Mouse (Mus musculus): Measurements from ENCODE around the gene Tmprss6. TPM values are rescaled to one million over a fixed set of nuclear protein-coding genes. Genes with fewer than 3 reads are reported as not detected.

Gene Tmprss6
- polyA plus RNA-seq, 1 experiment from 2014 or later: 0.12 TPM

DNA sequence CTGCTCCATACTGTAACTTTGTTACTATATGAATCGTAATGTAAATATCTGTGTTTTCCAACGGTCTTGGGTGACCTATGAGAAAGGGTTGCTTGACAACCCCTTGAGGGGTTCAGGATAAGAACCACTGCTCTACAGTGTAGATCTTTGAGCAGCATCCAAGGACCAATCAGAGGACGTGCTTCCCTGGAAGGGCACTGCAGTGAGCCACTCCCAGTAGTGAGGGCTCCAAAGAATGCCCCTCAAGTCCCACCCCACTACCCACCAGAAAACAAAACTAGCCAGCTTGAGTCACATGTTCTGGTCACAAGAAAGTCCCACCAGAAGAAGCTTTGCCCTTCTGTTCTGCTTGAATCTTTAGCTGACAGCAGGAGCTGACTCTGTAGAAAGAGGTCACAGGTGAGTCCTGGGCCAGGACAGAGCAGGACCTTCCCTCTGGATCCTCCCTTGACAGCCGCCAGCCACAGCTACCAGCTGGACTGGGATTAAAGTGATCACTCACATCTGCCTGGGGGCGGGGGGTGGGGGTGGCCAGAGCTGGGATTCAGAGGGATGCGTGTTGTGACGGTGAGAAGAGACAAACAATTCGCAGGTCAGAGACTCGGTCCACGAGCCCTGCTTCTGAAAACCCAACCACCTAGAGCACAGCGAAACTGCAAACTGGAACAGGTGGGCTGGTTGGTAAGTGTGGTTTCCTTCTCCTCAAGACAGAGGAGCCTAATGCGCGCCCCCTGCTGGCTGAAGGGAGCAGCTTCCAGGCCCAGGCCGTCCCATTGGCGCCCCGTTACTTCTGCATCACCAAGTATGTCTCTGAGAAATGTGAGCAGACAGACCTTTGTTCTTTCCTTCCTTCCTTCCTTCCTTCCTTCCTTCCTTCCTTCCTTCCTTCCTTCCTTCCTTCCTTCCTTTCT lies 46.1 kb downstream of the Tmprss6 start:
- DNase-seq (ENCODE audit: low spot score): peak; percentile 93

DNA sequence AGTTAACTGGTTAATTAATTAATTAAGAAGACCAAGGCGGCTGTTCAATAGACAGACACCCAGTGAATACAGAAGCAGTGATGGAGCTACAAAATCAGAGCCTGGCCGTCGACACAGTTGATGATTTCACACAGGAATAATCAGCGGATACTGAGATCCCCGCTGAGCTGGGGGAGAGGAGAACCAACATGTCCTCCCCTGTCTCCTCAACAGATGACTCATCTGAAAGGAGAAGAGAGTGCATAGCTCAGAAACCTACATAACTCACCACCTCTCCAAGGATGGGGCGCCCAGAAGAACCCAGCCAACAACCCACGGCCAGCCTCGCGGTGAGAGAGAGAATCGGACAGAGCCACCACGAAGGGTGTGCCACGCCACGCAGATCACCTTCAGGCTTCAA lies 48.0 kb downstream of the Tmprss6 start:
- DNase-seq (ENCODE audit: low spot score): no peak

DNA sequence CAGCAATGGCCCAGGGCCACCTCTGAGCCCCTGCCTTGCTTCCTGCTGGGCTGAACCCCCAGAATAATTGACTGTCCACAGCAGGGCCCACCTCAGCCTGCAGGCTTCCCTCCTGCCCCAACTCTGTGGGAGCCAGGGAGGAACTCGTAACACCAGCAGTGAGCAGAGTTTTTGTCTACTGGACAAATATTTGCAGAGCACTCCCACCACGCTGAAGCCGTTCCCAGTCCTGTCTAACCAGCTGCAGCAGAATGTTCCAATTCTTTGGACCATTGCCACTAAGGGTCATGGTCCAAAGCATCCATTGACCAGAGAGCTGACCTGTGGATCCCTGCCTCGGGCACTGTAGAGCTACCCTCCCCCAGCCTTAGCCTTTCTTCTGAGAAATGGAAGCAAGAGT lies 51.5 kb downstream of the Tmprss6 start:
- no peak for DNase-seq (ENCODE audit: low spot score)

DNA sequence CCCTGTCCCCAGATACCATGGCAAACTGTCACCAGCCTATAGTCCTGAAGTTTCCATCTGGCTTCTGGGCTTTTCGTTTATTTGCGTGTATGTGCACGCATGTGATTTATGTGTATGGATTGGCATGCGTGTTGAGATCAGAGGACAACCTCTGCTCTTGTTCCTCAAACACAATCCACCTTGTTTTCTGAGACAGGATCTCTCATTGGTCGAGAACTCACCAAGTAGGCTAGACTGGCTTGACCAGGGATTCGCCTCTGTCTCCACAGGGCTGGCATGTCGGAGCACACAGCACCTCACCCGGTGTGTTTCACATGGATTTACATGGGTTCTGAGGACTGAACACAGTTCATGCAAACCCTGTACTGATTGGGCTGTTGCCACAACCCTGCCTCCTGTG lies 54.3 kb downstream of the Tmprss6 start:
- no peak for DNase-seq (ENCODE audit: low spot score)

DNA sequence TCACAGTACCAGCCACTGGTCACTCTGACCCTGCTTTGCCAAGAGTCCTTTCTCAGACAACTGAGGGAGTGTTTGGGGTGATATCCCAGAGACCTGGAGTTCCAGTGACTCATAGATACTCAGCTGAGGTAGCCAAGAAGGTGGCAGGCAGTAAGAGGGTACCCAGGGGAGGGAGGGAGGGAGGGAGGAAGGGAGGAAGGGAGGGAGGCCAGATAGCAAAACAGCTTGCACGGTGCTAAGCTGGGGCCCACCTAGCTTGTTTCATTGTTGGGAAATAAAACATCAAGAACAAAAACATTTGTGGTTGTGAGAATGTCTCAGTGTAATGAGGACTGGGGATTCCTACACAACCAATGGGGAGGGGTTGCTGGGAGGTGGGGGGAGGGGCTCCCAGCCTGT lies 54.7 kb downstream of the Tmprss6 start:
- no peak for DNase-seq (ENCODE audit: low spot score)

DNA sequence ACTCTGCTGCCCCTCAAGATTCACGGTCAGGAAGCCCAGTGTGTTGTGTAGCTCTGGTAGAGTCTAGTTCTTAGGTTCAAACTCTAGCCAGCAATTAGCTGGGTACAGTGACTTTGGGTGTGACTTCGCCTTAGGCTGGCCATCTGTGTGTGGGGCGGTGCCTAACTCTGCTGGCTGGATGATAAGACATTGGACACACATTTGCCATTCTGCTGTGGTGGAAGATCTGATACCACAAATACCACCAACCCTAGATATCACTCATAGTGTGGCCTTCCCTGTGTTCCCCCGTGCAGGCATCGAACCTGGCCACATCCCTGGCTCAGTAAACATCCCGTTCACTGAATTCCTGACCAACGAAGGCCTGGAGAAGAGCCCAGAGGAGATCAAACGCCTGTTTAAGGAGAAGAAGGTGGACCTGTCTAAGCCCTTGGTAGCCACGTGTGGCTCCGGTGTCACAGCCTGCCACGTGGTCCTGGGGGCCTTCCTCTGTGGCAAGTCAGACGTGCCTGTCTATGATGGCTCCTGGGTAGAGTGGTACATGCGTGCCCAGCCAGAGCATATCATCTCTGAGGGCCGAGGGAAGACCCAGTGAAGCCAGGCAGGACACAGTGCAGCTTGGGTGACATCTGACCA lies 55.2 kb downstream of the Tmprss6 start:
- DNase-seq (ENCODE audit: low spot score): no peak

DNA sequence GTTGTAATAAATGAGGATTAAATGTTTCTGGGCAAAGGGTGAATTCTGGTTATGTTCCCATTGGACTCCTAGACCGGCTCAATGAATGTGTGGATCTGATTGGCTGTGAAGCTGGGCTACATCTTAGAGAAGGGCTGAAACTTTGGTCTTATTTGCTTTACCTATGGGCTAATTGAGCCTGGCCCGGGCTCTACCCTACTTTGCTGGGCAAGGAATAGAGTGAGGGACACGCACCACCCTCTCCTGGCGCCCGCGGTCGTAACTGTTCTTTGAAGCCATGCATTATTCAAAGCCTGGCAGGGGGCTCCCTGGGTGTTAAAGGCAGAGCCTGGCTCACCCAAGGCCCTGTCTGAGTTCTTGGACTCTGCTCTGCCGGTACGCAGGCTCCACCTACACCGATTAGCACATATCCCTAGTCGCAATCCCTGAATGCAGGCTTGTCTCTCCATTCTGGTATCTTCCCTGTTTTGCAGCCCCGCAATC lies 58.8 kb downstream of the Tmprss6 start:
- no peak for DNase-seq (ENCODE audit: low spot score)

DNA sequence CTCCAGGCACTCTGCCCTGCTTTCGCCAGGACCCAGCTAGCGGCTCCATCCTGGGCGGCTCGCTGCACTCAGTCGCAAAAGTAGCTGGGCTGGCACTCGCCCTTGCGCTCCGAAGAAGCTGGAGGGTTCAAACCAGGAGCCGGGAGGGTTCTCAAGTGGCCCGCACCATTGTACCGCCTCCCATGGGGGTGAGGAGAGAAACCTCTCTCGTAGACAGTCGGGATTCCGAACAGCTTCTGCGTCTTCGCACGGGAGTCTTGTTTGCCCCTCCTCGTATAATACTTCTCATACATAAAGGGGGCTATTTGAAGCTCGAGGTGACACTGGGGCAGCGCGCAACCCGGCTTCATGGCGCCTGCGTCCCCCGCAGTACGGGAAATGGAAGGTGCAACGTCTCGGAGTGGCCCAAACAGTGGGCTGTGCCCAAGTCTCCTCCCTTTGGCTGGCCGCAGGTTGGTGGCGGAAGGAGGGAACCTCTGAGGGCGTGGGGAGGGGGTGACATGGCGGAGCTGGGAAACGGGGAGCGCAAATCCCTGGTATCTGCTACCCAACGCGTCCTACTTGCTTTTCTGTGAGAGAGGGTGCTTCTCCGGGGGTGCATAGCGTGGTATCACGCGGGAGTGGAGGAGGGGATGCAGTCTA lies 62.0 kb downstream of the Tmprss6 start, which contains the start of gene Mpst:
TSS of gene Mpst (plus strand) at position 124 of the 642 bp plus-strand sequence.
- peak; percentile 87 for DNase-seq (ENCODE audit: low spot score)

DNA sequence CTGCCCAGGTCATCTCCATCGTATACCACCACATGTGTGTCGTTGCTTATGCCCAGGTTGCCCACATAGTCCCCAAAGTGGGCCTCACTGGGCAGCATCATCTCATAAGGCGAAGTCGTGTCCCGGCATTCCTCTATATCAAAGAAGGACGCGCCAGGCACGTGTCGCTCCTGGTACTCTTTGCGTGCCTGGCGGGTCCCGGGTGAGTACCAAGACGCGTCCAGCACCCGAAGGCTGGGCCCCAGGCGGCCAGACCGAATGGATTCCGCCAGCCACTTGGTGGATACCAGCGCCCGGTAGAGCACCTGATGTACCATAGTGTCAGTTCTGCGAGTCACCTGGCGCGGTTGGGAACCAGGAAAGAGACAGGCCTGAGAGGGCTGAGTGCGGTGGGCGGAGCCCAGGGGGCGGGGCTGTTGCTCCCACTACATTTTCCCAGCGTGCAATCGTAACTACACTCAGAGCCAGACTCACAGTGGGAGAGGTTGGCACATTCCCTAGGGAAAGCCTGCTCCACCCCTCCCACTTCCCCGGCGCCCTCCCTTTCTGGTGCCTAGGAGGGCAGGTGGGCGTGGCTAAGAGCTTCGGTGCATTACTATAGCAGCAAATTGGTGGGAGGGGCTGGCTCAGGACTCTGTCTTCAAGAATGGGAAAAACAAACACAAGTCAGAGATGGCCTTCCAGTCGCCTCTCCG lies 62.8 kb downstream of the Tmprss6 start, which contains the start of gene Tst:
TSS of gene Tst (minus strand) at position 391 of the 695 bp plus-strand sequence.
- DNase-seq (ENCODE audit: low spot score): peak; percentile 57

DNA sequence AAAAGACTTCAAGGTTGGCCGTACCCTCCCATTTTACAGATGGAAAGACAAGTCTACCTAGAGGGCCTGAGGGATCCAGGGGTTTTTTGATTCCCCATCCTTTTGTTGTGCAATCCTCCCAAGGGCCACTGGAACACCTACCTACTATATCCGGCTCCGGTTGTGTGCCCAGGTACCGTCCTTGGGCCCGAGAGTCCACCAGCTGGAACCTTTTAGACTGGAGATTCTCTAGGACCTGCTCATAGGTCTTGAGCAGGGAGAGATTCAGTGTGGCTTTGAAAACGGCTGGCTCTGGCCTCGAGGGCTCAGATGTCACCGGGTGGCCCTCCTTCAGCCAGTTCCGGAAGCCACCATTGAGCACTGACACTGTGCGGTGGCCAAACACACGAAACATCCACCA lies 63.3 kb downstream of the Tmprss6 start:
- no peak for DNase-seq (ENCODE audit: low spot score)

DNA sequence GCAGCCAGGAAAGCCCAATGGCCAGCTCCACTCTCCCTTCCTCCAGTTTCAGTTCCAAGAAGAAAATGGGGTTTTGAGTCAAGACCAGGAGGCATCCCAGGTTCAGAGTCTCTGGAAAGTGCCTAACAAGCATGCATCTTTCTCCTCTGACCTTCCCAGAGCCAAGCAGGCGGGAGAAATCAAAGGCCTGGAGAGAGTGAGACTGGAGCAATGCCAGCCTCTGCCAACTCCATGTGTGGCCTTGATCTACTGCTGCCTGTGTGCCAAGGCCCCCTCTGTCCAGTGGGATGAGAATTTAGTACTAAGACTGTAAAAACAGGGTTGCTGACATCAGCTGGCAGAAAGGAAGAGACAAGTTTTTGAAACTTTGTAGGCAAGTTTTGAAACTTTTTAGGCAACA lies 64.5 kb downstream of the Tmprss6 start:
- DNase-seq (ENCODE audit: low spot score): no peak

DNA sequence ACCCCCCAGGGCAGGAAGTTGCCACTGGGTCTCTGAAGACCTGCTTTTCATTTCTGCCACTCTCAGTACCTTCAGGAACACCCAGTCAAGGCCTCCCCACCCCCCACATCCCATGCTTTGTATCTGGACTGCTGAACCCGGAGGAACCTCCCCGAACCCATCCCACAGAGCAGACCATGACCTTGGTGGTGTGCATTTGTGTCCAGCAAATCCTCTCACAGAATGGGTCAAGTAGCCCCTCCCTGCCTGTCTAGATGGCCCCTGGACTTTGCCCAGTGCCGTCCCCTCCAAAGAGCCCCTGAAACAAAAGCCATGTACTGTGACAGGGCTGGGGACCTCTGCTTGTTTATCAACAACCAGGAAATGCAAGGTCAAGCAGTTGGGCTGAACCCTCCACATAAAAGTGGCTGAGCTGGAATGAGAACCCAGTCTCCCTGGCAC lies 65.1 kb downstream of the Tmprss6 start:
- peak; percentile 17 for DNase-seq (ENCODE audit: low spot score)

DNA sequence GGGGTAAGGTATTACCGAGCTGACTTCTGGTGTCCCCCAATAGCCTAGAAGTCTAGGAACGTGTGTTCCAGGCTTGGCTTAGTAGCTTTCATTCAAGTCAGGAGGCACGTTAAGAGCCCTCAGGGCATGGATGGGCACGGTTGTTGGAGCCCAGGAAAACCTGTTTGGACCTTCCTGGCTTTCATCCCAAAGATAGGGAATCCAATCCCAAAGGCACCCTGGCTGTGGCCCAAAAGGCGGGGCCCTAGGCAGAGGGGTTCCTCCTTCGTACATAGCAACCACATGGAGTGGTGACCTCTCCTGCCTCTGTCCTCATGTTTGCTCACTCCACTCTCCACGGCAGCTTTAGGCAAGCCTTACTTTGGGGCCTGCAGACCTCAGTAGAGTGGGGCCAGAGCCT lies 66.0 kb downstream of the Tmprss6 start:
- no peak for DNase-seq (ENCODE audit: low spot score)

DNA sequence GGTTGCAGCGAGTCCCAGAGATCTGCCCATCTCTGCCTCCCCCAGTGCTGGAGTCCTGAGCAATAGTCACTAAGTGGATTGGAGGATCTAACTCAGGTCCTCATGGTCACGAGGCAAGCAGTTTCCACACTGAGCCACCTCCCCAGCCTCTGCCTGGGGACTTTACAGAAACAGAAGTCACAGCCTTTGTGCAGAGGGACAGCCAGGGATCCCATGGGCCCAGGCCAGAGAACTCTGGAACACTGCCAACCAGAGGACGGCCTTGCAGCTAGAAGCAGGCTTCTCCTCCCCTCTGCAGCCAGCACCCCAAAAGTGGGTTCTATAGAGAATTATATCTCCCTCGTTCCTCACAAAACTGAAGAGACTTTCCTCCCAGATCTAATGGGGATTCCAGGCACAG lies 66.5 kb downstream of the Tmprss6 start:
- DNase-seq (ENCODE audit: low spot score): no peak

DNA sequence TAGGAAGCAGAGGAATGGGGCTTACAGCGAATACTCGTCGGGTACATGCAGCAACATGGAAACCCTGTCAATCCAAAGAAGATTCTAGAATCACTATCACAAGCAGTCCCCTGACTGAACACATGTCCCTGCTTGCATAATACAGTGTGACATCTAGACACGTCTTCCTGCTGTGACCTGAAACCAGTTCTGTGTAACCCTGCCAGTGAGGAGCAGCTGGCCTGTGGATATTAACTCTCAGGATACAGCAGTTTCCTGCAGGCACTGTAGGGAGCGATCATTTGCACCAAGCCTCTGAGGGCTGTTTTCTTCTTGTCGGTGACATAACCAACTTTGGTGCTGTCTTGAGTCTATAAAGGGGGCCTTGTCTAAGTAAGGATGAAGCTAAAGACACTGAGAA lies 67.1 kb downstream of the Tmprss6 start:
- DNase-seq (ENCODE audit: low spot score): no peak

DNA sequence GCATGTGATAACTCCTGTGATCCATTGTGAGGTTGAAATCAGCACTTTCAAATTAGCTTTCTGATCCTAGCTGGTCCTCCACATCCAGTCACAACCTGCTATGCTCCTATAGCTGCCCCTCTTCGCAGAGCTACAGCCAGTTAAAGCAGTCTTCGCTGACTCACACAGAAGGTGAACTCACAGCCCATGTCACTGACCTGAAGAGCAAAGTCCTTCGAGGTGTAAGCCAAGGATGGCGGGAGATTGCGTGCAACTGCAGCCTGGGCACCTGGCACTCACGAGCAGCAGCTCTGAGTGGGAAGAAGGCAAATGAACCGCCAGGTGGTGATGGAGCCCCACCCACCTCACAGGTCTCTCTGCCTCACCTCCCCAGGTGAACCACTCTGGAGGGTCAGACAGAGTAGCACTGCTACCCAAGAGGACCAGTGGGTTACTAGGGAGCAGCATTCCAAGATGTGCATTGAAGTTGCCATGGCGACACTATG lies 72.9 kb downstream of the Tmprss6 start, which contains the start of gene Tex33:
TSS of gene Tex33 (minus strand) at position 435 of the 485 bp plus-strand sequence.
- DNase-seq (ENCODE audit: low spot score): no peak

DNA sequence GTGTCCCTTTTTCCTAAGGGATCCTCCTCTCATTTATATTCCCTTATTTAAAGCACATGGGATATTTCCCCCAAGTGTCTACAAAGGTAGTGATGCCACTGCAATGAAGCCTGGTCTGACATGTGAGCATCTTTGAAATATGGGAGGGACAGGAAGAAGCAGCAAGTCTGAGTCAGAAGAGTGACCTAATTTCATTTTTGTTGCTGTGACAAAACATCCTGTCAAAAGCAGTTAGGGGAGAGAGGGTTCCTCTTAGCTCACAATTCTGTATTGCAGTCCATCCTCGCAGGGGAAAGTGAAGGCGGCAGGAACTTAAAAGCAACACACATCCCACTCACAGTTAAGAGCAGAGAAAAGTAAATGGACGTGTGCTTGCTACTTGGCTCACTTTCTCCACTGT lies 77.6 kb downstream of the Tmprss6 start:
- DNase-seq (ENCODE audit: low spot score): peak; percentile 72
